Mouse (Mus musculus): ENCODE measurements around the gene 4921504E06Rik.

4921504E06Rik gene

DNA sequence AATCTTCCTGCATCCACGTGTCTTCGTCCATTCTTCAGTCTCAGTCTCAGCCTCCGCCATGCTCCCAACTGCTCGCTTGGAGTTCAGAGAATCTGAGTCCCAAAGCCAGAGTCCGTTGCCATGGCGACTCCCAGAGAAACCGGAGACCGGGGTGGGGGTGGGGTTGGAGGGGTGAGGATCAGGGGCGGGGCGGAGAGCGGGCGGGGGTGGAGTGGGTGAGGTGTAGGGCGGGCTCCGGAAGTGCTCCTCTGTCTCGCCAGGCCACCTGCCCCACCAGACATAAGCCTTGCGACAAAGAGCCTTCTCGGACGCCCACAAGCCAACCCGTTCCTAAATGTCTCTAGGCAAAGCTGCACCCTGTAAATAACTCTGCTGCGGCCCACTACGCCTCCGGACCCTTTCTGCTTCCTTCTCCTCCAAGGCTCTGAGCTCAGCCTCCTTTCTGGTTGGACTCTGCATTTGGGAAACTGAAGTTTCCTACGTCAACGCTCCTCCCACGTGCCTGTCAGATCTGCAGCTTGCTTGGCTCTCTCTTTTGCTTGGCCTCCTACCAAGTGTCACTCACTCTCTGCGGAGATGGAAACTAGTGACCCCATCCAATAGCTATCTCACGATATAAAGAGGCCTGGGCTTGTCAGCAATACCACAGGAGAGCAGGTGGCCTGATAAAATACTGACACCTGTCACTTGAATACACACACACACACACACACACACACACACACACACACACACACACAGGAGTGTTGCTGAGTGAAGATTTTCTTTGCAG lies at the start of gene 4921504E06Rik:
Gene 4921504E06Rik, minus strand, starts transcription at position 94 of the 772 bp plus-strand sequence.
- peak; percentile 91 to 94 for DNase-seq (ENCODE audit: low spot score in 2 of 2)

DNA sequence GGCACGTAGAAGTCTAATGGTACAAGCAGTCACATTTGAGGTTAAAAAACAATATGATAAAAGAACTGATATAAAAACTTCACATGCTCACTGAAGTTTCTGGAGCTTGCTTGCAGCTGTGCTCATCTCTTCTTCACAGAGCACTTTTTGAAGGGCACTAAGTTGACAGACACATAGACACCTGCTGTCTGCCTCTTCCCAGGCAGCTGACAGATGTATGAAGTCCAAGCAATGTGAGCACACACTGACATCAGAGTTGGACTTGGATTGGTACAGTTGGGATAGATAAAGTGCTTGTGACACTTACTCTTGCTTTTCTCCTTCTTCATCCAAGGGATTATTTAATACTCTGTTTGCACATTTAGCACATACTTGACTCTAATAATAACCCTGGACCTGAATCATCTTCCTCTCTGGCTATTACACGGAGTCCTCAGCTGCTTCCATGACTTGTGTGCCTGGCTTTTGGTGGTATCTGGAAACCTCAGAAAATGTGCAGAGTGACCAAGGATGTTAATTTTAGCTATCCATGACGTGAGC lies 47.7 kb upstream of the 4921504E06Rik start:
- DNase-seq (ENCODE audit: low spot score in 2 of 2), result no peak

GRCm38 (mm10) chr2:19600860-19601259 lies 47.1 kb upstream of the 4921504E06Rik start:
- no peak for DNase-seq (ENCODE audit: low spot score in 2 of 2)

- DNase-seq (ENCODE audit: low spot score in 2 of 2), result peak in 1 of 2 experiments; percentile 32
These were observed 46.1 kb upstream of the 4921504E06Rik start for GRCm38 (mm10) chr2:19599801-19600200.

- no peak for DNase-seq (ENCODE audit: low spot score in 2 of 2)
These were observed 43.3 kb upstream of the 4921504E06Rik start for GRCm38 (mm10) chr2:19596988-19597387.

DNA sequence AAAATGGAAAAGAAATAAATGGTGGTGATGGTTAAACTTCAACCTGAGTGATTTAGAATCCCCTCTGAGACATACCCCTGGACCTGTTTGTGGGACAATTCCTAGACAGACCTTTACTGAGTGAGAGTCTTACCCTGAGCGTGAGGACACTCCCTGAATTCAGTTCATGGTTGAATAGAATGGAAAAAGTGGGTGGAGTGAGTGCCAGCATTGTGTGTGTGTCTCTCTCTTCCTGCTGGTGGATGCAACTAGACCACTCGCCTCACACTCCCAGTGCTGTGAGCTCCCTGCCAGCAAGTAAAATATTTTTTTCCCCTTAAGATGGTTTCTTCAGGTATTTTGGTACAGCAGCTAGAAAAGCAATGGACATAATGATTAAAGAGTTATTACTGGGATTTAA lies 42.7 kb upstream of the 4921504E06Rik start:
- no peak for DNase-seq (ENCODE audit: low spot score in 2 of 2)

DNA sequence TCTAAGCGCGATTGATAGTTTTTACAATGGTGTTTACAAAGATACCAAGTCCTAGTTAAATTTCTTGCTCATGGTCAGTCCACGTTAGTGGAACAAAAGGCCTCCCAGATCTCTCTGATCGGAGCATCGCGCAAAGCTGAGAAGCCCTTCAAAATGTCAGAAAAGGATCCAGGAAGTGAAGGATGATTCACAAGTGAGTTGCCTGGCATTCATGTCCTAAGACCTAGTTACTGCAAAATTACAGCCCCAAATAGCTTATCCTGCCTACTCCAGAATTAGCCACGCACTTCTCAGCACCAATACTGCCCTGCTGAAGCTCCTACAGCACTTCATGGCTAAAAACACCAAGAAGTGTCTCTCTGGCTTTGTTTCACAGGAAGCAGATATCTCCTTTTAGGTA lies 41.1 kb upstream of the 4921504E06Rik start:
- no peak for DNase-seq (ENCODE audit: low spot score in 2 of 2)

GRCm38 (mm10) chr2:19579846-19580245 lies 26.1 kb upstream of the 4921504E06Rik start:
- no peak for DNase-seq (ENCODE audit: low spot score in 2 of 2)

DNA sequence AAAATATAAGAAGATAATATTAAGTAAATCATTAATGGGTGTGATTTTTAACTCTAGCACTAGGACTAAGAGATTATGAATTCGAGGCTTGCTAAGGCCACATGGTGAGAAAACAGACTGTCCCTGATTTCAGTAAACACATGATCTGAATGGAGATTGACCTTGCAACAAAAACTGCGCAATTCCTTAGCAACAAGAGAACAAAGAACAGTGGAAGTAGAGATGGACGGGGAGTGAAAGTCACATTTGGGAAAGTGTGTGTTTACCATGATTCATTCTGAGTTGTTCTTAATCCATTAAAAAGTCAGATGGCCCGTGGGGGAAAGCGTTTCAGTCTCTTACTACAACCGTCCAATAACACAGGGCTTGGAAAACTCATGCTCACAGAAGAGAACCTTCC lies 25.5 kb upstream of the 4921504E06Rik start:
- DNase-seq (ENCODE audit: low spot score in 2 of 2), result no peak

DNA sequence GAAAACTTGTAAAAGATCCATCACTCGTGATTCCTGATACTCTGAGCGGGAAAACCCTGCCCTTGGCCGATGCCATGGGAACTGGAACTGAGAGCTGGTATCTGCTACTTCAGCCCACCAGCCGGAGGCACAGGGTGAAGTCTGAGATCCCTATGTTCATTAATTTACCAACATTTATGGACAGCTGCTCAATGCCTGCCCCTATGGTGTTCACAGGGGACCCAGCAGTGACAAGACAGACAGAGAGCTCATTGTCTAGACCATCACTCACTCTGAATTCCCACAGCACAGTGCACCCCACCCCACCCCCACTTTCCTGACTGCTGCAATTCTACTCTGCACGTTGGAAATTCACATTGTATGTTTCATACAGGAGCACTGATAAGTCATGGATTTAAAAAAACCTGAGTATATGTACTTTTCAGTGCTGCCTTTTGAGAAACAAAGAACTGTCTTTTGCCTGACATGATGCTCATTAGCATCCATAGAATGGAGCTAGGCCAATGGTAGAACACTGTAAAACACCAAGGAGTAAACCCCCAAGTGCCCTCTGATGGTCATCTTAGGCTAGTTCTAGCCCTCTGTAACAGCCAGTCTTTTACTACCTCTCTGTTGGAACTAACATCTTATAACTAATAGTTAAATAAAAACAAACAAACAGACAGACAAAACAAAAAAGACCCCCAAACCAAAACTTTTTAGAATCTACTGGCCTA lies 8.6 kb upstream of the 4921504E06Rik start:
- no peak for DNase-seq (ENCODE audit: low spot score in 2 of 2)

- no peak for DNase-seq (ENCODE audit: low spot score in 2 of 2)
These were observed 6.9 kb upstream of the 4921504E06Rik start for GRCm38 (mm10) chr2:19560654-19561053.

GRCm38 (mm10) chr2:19560071-19560470 lies 6.4 kb upstream of the 4921504E06Rik start:
- no peak for DNase-seq (ENCODE audit: low spot score in 2 of 2)

DNA sequence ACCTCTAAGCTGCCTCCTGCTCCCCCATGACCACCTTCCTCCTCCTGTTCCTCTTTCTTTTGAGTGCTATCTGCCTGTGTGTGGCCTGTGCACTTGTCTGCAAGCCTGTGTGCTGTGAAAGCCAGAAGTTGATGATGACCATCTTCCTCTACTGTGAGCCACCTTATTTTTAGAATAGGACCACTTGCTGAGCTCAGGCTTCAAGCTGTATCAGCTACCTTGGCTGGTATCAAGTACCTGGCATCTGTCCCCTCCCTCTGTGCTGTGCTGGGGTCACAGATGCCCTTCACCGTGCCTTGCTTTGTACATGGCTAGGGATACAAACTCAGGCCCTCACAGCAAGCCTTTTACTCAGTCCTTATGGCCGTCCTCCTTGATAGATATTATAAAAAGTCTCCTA lies 2.3 kb downstream of the 4921504E06Rik start:
- no peak for DNase-seq (ENCODE audit: low spot score in 2 of 2)

DNA sequence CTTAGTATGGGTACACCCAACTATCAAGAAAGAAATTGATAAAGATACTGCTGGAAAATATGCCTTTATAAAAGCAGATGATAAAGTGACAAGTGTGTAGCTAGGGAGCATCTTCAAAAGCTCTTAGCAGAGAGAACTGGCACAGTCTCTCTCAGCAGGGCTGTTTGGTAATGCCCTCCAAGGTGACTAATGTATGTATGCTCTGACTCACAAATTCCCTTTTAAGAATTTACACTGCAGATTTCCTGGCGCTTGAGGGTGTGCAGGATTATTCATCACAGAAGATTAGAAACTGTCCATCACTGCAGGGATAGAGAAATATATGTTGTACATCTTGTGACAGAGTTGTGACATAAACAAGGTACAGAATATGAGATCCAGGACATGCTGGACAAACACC lies 12.8 kb downstream of the 4921504E06Rik start:
- peak in 1 of 2 experiments; percentile 16 for DNase-seq (ENCODE audit: low spot score in 2 of 2)

DNA sequence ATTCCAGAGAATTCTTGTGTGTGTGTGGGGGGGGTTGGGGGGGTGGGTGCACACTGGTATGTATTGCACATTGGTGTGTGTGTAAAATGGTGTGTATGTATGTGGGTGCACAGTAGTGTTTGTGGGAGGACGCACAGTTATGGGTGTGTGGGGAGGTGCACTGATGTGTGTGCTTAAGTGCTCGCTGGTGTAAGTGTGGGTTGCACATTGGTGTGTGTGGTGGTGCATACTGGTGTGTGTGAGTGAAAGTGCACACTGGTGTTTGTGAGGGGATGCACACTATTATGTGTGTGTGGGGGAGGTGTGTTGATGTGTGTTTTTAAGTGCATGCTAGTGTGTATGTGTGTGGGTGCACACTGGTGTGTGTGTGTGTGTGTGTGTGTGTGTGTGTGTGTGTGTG lies 24.3 kb downstream of the 4921504E06Rik start:
- no peak for DNase-seq (ENCODE audit: low spot score in 2 of 2)

DNA sequence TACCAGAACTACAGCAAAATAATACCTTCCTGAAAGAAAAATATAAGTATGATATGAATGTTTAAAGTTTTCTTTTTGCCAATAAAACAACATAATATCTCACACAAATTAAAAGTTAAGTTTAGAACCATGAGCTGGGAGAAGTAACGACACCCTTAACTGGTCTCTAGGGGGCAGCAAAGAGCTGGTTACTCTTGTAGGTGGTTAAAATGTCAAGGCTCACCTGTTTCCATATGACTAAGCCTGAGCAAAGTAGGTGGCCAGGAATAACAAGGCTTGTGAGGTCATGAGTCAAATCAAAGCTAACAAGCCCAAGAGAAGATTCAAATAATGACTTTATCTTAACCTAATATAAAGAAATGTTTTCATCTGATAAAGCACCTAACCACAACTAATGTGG lies 24.9 kb downstream of the 4921504E06Rik start:
- DNase-seq (ENCODE audit: low spot score in 2 of 2), result peak in 1 of 2 experiments; percentile 73

GRCm38 (mm10) chr2:19524071-19524470 lies 29.6 kb downstream of the 4921504E06Rik start:
- DNase-seq (ENCODE audit: low spot score in 2 of 2), result no peak

DNA sequence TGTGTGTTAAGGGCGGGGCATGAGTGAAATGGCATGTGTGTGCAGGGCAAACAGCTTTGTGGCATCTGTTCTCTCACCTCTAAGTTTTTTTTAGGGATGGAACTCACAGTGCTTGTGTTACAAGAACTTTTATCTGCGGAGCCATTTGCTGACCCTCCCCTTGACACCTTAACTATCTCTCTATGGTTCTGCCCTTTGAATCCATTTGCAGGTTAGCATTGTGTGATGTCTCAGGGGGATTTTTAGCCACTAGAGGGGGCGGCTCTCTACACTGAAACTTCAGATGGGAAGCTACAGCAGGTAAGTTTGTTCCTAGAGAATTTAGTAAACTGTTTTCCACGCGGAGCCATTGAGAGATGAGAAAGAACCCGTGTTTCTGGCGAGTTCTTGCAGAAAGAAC lies 32.1 kb downstream of the 4921504E06Rik start:
- peak in 1 of 2 experiments; percentile 58 for DNase-seq (ENCODE audit: low spot score in 2 of 2)

GRCm38 (mm10) chr2:19520617-19521016 lies 33.1 kb downstream of the 4921504E06Rik start:
- no peak for DNase-seq (ENCODE audit: low spot score in 2 of 2)

DNA sequence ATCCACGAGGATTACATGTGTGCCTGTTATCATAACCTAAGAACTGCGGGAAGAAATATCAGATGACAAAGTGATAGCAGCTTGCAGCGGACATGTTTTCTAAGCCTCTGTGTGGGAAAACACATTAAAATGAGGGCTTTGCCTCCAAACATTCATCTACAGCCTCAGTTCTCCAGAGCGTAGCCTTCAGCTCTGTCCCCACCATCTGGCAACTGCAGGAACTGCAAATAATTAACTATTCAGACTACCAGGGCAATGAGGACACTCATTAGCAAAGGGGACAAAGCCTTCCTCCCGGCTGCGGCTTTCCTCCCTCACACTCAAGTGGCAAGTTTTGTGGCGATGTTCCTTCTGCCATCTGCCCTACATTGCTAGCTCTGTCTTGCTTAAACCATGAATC lies 33.9 kb downstream of the 4921504E06Rik start:
- DNase-seq (ENCODE audit: low spot score in 2 of 2), result peak in 1 of 2 experiments; percentile 83

DNA sequence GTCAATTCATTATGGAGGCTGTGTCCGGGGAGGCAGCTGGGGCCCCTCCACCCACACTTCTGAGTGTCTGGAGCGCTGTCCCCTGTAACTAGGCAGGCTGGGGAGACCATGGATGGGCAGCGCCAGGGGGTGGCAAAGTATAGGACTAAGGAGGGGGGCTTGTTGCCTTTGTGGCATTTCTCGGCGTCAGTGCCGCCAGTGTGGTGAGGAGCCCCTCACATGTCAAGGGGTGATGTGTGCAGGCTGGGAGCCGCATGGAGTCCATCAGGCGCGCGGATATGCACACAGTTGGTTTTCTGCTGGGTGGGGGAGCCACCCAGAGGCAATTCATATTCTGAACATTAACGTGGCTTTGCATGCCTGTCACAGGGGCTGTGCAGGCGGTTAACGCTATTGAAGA lies 35.8 kb downstream of the 4921504E06Rik start:
- no peak for DNase-seq (ENCODE audit: low spot score in 2 of 2)

DNA sequence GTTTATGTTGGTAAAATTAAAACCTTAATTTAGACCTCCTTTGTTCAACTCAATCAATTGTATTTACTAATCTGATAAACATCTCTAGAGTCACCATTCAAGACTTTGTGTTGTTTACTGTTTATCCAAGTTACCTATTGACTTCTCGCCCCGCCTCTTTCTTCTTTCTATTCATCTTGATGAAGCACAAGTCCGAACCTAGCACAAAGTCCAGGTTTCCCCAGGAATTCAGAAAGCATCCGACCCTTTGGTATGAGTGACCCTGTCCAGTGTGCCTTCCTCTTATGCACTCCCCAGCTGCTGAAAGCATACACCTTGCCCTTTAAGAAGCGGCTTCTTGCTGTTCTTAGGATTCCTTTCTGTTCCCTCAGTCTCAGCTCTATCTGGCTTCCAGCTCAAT lies 41.3 kb downstream of the 4921504E06Rik start:
- DNase-seq (ENCODE audit: low spot score in 2 of 2), result no peak

DNA sequence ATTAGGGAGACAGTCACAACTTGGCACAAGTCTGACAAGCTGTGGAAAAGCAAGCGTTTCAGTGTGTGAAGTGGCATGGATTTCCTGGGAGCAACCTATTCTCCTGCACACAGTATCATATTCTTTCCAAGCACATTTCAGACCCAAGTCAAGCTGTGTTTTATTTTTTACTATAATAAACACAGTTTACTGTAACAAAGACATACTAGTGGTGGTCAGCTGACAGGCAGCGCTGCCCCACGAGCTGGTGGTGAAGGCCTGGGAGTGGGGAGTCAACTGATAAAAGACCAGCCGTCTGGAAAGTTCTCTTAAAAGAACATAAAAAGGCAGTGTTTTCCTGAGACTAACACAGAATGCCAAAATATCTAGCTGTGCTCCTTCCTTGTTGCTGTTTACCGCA lies 42.7 kb downstream of the 4921504E06Rik start:
- DNase-seq (ENCODE audit: low spot score in 2 of 2), result no peak

Data from left cerebral cortex, adult 9 months (tissue).